Mouse (Mus musculus): ENCODE measurements around the gene Olfr332.
"Not testable (repeated sequence)": the region's sequence is repeated elsewhere in the genome, so short reads cannot be mapped to it uniquely, and the experiment has no call there.

Gene Olfr332

GRCm38 (mm10) chr11:58492455-58492854, at the start of gene Olfr332:
Gene Olfr332 (minus strand): TSS chr11:58492555.
- no peak for DNase-seq

- not testable (repeated sequence) for DNase-seq
Observed at GRCm38 (mm10) chr11:58534736-58535135, 42.4 kb upstream of the Olfr332 start, which contains the start of gene Olfr330. Gene Olfr330 (minus strand): TSS chr11:58534836.

- peak; percentile 8 for DNase-seq
Observed at GRCm38 (mm10) chr11:58519756-58520155, 27.4 kb upstream of the Olfr332 start.

- peak; percentile 70 for DNase-seq
Observed at GRCm38 (mm10) chr11:58518916-58519315, 26.6 kb upstream of the Olfr332 start.

- DNase-seq: not testable (repeated sequence)
Observed at GRCm38 (mm10) chr11:58509058-58509457, 16.7 kb upstream of the Olfr332 start.

- not testable (repeated sequence) for DNase-seq
Observed at GRCm38 (mm10) chr11:58502472-58502871, 10.1 kb upstream of the Olfr332 start, which contains the start of gene Olfr331. Gene Olfr331 (minus strand): TSS chr11:58502572.

- DNase-seq: no peak
Observed at GRCm38 (mm10) chr11:58499290-58499689, 6.9 kb upstream of the Olfr332 start.

GRCm38 (mm10) chr11:58498761-58499160, 6.4 kb upstream of the Olfr332 start:
- no peak for DNase-seq

GRCm38 (mm10) chr11:58462170-58462569, 30.2 kb downstream of the Olfr332 start, which contains the start of gene Olfr30:
Gene Olfr30 (minus strand): TSS chr11:58462270.
- no peak for DNase-seq

GRCm38 (mm10) chr11:58453592-58453991, 38.8 kb downstream of the Olfr332 start:
- no peak for DNase-seq

GRCm38 (mm10) chr11:58452759-58453158, 39.6 kb downstream of the Olfr332 start, which contains the start of gene Lypd9:
Gene Lypd9 (minus strand): TSS chr11:58452923.
- DNase-seq: no peak
